Mouse (Mus musculus): Measurements from ENCODE around the gene Tln2. TPM values are rescaled to one million over a fixed set of nuclear protein-coding genes. Genes with fewer than 3 reads are reported as not detected.

Tln2 gene
- polyA plus RNA-seq, 2 experiments: 17.5 to 39.2 TPM

DNA sequence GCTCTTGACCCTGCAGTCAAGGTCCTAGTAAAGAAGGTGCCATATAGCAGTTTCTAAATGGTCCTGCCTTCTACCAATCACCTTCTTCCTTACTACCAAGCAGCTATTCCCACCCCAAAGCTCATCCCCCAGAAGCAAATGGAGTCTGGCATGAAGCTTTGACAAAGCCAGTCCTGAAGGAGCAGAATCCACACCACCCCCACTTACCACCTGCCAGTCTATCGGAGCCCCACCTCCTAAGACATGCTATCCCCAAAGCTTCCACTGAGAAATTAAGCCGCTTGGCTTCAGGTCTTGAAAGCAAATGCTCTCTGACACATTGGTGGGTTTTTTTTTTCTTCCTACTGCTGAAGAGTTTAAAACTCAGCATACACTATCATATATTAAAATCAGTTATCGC, 27.6 kb upstream of the Tln2 start:
- DNase-seq (ENCODE audit: low spot score) (peak; percentile 35), ATAC-seq (ENCODE audit: low FRiP score, low read depth) (peak; percentile 48; the same call in 1 of the 2 replicates)
- TF ChIP-seq POLR2A (IDR thresholded peaks at IDR 0.05; ENCODE audit: borderline replicate concordance, extremely low read depth, insufficient read depth, insufficient read length): no peak
- WGBS: 83% methylated on average over 3 of the region's 3 CpGs
- no peak overlapping the region for H3K4me3 ChIP-seq (replicated peaks; ENCODE audit: low read length)
- no peaks in the 10 kb centered on the region for H3K9me3 ChIP-seq (ENCODE audit: control insufficient read depth, low read length)
- no peak overlapping the region for H3K9ac ChIP-seq (ENCODE audit: low read depth, low read length, severe bottlenecking)
- H3K27ac ChIP-seq (replicated peaks; ENCODE audit: low read depth, low read length): no peak overlapping the region
- no peak overlapping the region for H3K4me2 ChIP-seq (replicated peaks; ENCODE audit: low read depth, low read length, severe bottlenecking)
- H3K4me1 ChIP-seq (ENCODE audit: control insufficient read depth, insufficient read depth, low read length): peaks cover under 1% of the 10 kb centered on the region; the same call in 1 of the 2 replicates
- no peaks in the 10 kb centered on the region for H3K27me3 ChIP-seq (ENCODE audit: control insufficient read depth, insufficient read depth, low read length)
- no peaks in the 10 kb centered on the region for H3K36me3 ChIP-seq (ENCODE audit: control insufficient read depth, insufficient read depth, low read length)

DNA sequence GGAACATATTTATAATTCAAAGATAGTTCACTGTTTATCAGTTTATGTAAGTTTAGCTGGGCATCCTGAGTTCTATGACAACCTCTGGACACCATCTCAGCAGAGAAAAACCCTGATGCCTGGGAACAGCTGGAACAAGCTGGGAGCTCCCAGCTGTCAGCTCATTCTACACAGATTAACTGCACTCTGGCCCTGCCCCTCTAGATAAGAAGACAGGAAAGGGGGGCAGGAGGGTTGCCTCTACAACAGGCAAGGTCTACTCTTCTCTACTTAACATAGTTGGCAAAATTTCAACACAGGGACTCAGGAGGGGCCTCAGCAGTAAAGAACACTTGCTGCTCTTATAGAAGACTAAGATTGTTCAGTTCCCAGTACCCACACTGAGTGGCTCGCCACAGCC, 27.0 kb upstream of the Tln2 start:
- H3K36me3 ChIP-seq (ENCODE audit: control insufficient read depth, insufficient read depth, low read length): no peaks in the 10 kb centered on the region
- no peak overlapping the region for H3K27ac ChIP-seq (replicated peaks; ENCODE audit: low read depth, low read length)
- 80% methylated on average over 1 of the region's 1 CpGs for WGBS
- no peak for TF ChIP-seq POLR2A (IDR thresholded peaks at IDR 0.05; ENCODE audit: borderline replicate concordance, extremely low read depth, insufficient read depth, insufficient read length)
- no peaks in the 10 kb centered on the region for H3K27me3 ChIP-seq (ENCODE audit: control insufficient read depth, insufficient read depth, low read length)
- ATAC-seq (ENCODE audit: low FRiP score, low read depth) (peak; percentile 68), DNase-seq (ENCODE audit: low spot score) (peak; percentile 41)
- H3K4me3 ChIP-seq (replicated peaks; ENCODE audit: low read length): no peak overlapping the region
- peaks cover 6% of the 10 kb centered on the region; the same call in 1 of the 2 replicates for H3K4me1 ChIP-seq (ENCODE audit: control insufficient read depth, insufficient read depth, low read length)
- no peaks in the 10 kb centered on the region for H3K9me3 ChIP-seq (ENCODE audit: control insufficient read depth, low read length)
- no peak overlapping the region for H3K4me2 ChIP-seq (replicated peaks; ENCODE audit: low read depth, low read length, severe bottlenecking)
- no peak overlapping the region for H3K9ac ChIP-seq (ENCODE audit: low read depth, low read length, severe bottlenecking)

DNA sequence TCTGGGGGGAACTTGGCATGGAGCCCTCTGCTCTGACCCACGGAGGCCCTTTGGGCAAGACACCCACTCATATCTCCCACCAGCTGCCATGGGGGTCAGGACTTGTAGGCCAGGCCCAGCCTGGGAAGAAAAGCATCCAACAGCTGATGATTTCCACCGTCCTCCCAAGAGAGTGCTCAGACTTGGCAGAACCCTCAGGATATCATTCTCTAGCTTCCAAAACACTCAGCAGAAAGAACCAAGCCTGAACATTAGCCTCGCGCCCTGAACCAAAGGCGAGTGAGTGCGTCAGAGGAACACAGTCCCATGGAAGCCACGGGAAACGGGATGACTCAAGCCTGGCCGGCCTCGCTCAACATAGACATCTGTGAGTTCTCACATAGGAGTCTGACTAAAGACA, 25.4 kb upstream of the Tln2 start:
- Histone ChIP-seq H3K27me3 (ENCODE audit: control insufficient read depth, insufficient read depth, low read length) (no peaks in the 10 kb centered on the region), H3K9me3 (ENCODE audit: control insufficient read depth, low read length) (no peaks in the 10 kb centered on the region), H3K36me3 (ENCODE audit: control insufficient read depth, insufficient read depth, low read length) (no peaks in the 10 kb centered on the region), H3K27ac (replicated peaks; ENCODE audit: low read depth, low read length) (no peak overlapping the region), H3K9ac (ENCODE audit: low read depth, low read length, severe bottlenecking) (no peak overlapping the region), H3K4me1 (ENCODE audit: control insufficient read depth, insufficient read depth, low read length) (peaks cover 6% of the 10 kb centered on the region; the same call in 1 of the 2 replicates), H3K4me3 (replicated peaks; ENCODE audit: low read length) (no peak overlapping the region), H3K4me2 (replicated peaks; ENCODE audit: low read depth, low read length, severe bottlenecking) (no peak overlapping the region)
- 87% methylated on average over 10 of the region's 10 CpGs for whole genome bisulfite sequencing
- peak; percentile 27 for DNase-seq (ENCODE audit: low spot score)
- no peak for ATAC-seq (ENCODE audit: low FRiP score, low read depth)
- TF ChIP-seq POLR2A (IDR thresholded peaks at IDR 0.05; ENCODE audit: borderline replicate concordance, extremely low read depth, insufficient read depth, insufficient read length): no peak

DNA sequence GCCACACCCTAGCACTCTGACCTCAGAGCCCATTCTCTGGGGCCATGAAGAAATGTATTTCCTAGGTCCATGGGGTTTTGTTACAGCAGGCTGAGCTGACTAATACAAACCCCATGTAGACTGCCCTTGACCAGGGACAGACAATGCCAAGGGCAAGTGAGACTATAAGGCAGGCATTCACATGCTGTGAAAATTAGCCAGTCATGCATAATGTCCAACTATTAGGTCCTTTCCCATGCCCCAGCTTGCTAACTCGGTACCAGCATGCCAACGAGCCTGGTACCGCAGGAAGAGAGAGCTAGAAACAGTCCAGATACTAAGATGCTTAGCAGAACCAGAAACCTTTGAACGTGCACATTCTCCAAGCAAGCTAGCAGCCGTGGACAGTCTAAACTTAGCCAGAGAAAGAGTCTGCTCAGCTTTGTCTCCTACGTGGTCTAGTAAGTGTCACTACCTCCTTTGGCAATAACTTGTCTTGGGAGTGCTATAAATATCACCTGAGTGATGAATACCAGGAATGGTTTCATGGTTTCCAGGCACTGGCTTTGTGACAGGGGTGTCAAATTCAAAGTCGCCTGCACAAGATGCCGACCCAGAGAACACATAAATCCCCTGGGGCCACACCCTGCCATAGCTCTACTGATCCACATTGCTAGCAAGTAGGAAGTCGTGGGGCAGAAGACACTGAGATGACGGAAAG, 22.2 kb upstream of the Tln2 start:
- Histone ChIP-seq H3K4me1 (ENCODE audit: control insufficient read depth, insufficient read depth, low read length) (peaks cover 6% of the 10 kb centered on the region; the same call in 1 of the 2 replicates), H3K4me3 (replicated peaks; ENCODE audit: low read length) (no peak overlapping the region), H3K9me3 (ENCODE audit: control insufficient read depth, low read length) (no peaks in the 10 kb centered on the region), H3K4me2 (replicated peaks; ENCODE audit: low read depth, low read length, severe bottlenecking) (no peak overlapping the region), H3K9ac (ENCODE audit: low read depth, low read length, severe bottlenecking) (no peak overlapping the region), H3K27ac (replicated peaks; ENCODE audit: low read depth, low read length) (no peak overlapping the region), H3K36me3 (ENCODE audit: control insufficient read depth, insufficient read depth, low read length) (no peaks in the 10 kb centered on the region), H3K27me3 (ENCODE audit: control insufficient read depth, insufficient read depth, low read length) (no peaks in the 10 kb centered on the region)
- ATAC-seq (ENCODE audit: low FRiP score, low read depth): no peak
- 60% methylated on average over 10 of the region's 10 CpGs for WGBS
- TF ChIP-seq POLR2A (IDR thresholded peaks at IDR 0.05; ENCODE audit: borderline replicate concordance, extremely low read depth, insufficient read depth, insufficient read length): no peak
- peak; percentile 19 for DNase-seq (ENCODE audit: low spot score)

DNA sequence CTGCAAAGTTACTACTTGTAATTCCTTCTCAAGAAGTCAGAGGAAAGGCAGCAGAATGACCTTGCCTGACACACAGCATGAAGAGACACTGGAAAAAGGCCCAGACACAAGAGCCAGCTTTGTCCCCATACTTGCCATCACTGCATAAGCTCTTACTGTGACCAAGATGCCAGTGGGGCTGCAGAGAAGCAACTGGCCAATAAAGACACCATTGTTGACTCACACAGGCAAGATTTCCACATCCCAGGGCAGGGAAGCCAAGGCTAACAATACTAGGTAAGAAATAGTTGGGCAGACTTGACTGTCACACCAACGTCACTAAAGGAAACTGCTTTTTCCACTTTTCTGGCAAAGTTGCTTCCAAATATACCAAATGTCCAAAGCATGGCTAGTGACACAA, 20.0 kb upstream of the Tln2 start:
- Histone ChIP-seq H3K27me3 (ENCODE audit: control insufficient read depth, insufficient read depth, low read length) (no peaks in the 10 kb centered on the region), H3K27ac (replicated peaks; ENCODE audit: low read depth, low read length) (no peak overlapping the region), H3K4me1 (ENCODE audit: control insufficient read depth, insufficient read depth, low read length) (peaks cover 10% of the 10 kb centered on the region; the same call in 1 of the 2 replicates), H3K9ac (ENCODE audit: low read depth, low read length, severe bottlenecking) (no peak overlapping the region), H3K4me2 (replicated peaks; ENCODE audit: low read depth, low read length, severe bottlenecking) (no peak overlapping the region), H3K4me3 (replicated peaks; ENCODE audit: low read length) (no peak overlapping the region), H3K9me3 (ENCODE audit: control insufficient read depth, low read length) (no peaks in the 10 kb centered on the region), H3K36me3 (ENCODE audit: control insufficient read depth, insufficient read depth, low read length) (no peaks in the 10 kb centered on the region)
- DNase-seq (ENCODE audit: low spot score): no peak
- ATAC-seq (ENCODE audit: low FRiP score, low read depth): no peak
- WGBS: 75% methylated on average over 1 of the region's 1 CpGs
- TF ChIP-seq POLR2A (IDR thresholded peaks at IDR 0.05; ENCODE audit: borderline replicate concordance, extremely low read depth, insufficient read depth, insufficient read length): no peak
